Mouse (Mus musculus) olfactory bulb, adult 2 months (tissue): ENCODE data around the gene Tmem87b. TPM values are rescaled to one million over a fixed set of nuclear protein-coding genes. Genes with fewer than 3 reads are reported as not detected.
A peak's percentile ranks its signal among the peaks of the same experiment; 100 is the strongest.

Source experiments
- H3K27ac ChIP-seq: fragments of 200-500 bp; 2 replicates; pipeline ENCODE4 v1.5.1; 2012; ENCODE audit warnings: low read depth, low read length; ENCODE audit not compliant: insufficient read depth
- H3K4me1 ChIP-seq: fragments of 200-500 bp; 2 replicates; pipeline ENCODE4 v1.6.1; 2012; ENCODE audit warnings: low read length; ENCODE audit not compliant: control insufficient read depth, insufficient read depth
- H3K4me3 ChIP-seq: fragments of 200-500 bp; 2 replicates; pipeline ENCODE4 v1.5.1; 2012; ENCODE audit warnings: mild to moderate bottlenecking, low read depth, low read length, moderate library complexity; ENCODE audit not compliant: insufficient read depth
- CTCF ChIP-seq: fragments of 200-500 bp; IDR thresholded peaks from 2 replicates; pipeline ENCODE4 v1.5.1; 2012; ENCODE audit warnings: low read depth, mild to moderate bottlenecking, low read length, moderate library complexity; ENCODE audit not compliant: insufficient read depth
- POLR2A ChIP-seq: fragments of 200-500 bp; IDR thresholded peaks from 2 replicates; pipeline ENCODE4 v1.6.1; 2012; ENCODE audit warnings: mild to moderate bottlenecking, low read depth, low read length, moderate library complexity; ENCODE audit not compliant: insufficient read depth
- WGBS: fragments of 180-500 bp; shearing (Covaris S2); methylation state at CpG from one replicate; pipeline ENCODE4 v1.1.7; 2018; 5-methylcytosine and 5-hydroxymethylcytosine counted together
- polyA plus RNA-seq: library from polyadenylated mRNA; stranded (reverse); fragments of >200 nt; gene quantifications from 2 replicates; pipeline ENCODE4 v1.2.4, GENCODE M21; 2012; ENCODE audit warnings: low replicate concordance; ENCODE audit not compliant: missing spikeins, insufficient read depth, insufficient read length

Tmem87b gene
- polyA plus RNA-seq, 1 experiment, result not detected

DNA sequence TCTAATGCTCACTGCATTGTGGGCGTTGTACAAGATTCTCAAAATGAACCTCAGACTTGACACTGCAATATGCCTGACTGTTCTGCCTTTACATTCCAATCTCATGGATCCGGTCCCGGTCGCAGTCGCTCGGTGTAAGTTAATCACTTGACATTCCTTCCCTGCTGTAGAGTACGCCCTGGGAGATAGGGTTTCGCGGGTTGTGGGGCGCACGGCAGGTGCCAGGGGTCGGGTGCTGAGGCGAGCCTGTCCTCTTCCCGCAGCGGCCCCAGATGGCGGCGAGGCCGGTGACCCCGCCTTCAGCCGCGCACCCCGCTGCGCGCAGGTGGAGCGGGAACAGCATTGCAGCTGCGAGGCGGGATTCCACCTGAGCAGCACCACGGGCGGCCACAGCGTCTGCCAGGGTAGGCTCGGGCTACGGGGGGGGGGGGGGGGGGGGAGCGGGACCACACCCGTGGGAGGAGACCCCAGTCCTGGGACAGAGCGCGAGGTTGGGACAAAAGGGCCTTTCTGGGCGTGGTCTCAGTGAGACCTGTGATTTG, 74.3 kb downstream of the Tmem87b start:
- no peak for TF ChIP-seq CTCF
- Histone ChIP-seq H3K4me1 (peaks cover 4% of the 10 kb centered on the region), H3K27ac (no peak overlapping the region), H3K4me3 (peak overlapping the region; percentile 16)
- 3% methylated on average over 37 of the region's 37 CpGs for WGBS

DNA sequence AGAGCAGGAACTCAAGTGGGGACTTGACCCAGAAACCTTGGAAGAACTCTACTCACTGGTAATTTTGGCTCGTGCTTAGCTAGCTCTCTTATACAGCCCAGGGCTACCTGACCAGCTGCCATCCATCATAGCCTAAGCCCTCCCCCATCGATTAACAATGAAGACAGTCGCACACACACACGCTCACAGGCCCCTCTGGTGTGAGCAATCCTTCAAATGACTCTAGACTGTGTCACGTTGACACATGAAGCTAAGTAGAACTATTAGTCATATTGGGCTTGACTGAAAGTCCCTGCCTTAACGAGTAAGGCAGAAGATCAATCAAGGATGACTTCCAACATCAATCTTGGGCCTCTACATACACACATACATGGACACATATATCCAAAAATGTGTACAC, 84.9 kb downstream of the Tmem87b start:
- Histone ChIP-seq H3K4me1 (no peaks in the 10 kb centered on the region), H3K27ac (no peak overlapping the region), H3K4me3 (no peak overlapping the region)
- TF ChIP-seq CTCF (no peak), POLR2A (no peak)
- WGBS, result 92% methylated on average over 6 of the region's 6 CpGs

DNA sequence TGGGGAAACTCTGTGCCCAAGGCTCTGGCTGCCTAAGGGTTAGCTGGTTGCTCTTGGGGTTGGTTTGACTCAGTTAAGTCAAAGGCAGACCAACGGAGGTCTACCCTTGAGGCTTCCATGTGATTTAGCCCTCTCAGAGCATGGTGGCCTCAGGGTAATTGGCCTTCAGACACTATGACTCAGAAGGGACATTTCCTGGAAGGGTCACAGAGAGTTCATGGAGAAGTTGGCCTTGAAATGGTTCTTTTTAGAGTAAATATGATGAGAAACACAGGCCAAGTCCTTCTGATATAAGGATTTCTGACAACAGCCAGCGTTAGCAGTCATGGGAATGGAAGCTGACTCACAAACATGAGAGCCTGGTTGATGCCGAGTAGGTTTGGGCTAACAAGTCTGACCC, 85.7 kb downstream of the Tmem87b start:
- no peak for TF ChIP-seq CTCF
- TF ChIP-seq POLR2A, result no peak
- Histone ChIP-seq H3K4me1 (no peaks in the 10 kb centered on the region), H3K27ac (no peak overlapping the region), H3K4me3 (no peak overlapping the region)
- WGBS, result 86% methylated on average over 3 of the region's 3 CpGs

Other genes with a start within 250 kb of the Tmem87b start
- not detected in 2 replicates for gene Spdye4c, start 226.9 kb upstream of the Tmem87b start, polyA plus RNA-seq
- gene Anapc1, start 130.7 kb upstream of the Tmem87b start, polyA plus RNA-seq, result 302 TPM in 1 of 2 replicates, not detected in the other
- gene Mertk, start 119.2 kb upstream of the Tmem87b start, polyA plus RNA-seq, result not detected in 2 replicates
- gene Fbln7, start 44.9 kb downstream of the Tmem87b start, polyA plus RNA-seq, result not detected in 2 replicates
- not detected in 2 replicates for gene Zc3h8, start 126.0 kb downstream of the Tmem87b start, polyA plus RNA-seq
- gene Zc3h6, start 149.3 kb downstream of the Tmem87b start, polyA plus RNA-seq, result not detected in 2 replicates
- not detected in 2 replicates for gene Gm10762, start 149.6 kb downstream of the Tmem87b start, polyA plus RNA-seq
- gene Vinac1, start 230.1 kb downstream of the Tmem87b start, polyA plus RNA-seq, result not detected in 2 replicates
- gene Ttl, start 247.8 kb downstream of the Tmem87b start, polyA plus RNA-seq, result not detected in 2 replicates